Mouse (Mus musculus) neutrophil, adult 59 days (primary cell): ENCODE measurements around the gene Sptbn2. TPM values are rescaled to one million over a fixed set of nuclear protein-coding genes. Genes with fewer than 3 reads are reported as not detected.

ENCODE experiments used
- total RNA-seq, 2 experiments: library from RNA; stranded (reverse); gene quantifications; 1 replicate in 1 of 2; 2 replicates in 1 of 2; pipeline ENCODE4 v1.2.4; 2023

Gene Sptbn2
- not detected for total RNA-seq

GRCm38 (mm10) chr19:4711098-4711600, at the start of gene Sptbn2:
Gene Sptbn2, plus strand, starts transcription at chr19:4711167.

GRCm38 (mm10) chr19:4698205-4698677, 12.7 kb upstream of the Sptbn2 start, which contains the start of gene Gm960:
Gene Gm960, minus strand, starts transcription at chr19:4698668.

GRCm38 (mm10) chr19:4756193-4756911, 45.4 kb downstream of the Sptbn2 start, which contains the start of gene Rbm4b:
Gene Rbm4b, plus strand, starts transcription at chr19:4756497.

GRCm38 (mm10) chr19:4793831-4794422, 83.0 kb downstream of the Sptbn2 start, which contains the start of gene Rbm4:
Gene Rbm4, minus strand, starts transcription at chr19:4793901.

Other genes starting within 250 kb of the Sptbn2 start
- under 1 TPM in 1 of 2 experiments, not detected in 1; 0.09 TPM for gene Syt12, start 233.7 kb upstream of the Sptbn2 start, total RNA-seq
- gene 2010003K11Rik, start 212.6 kb upstream of the Sptbn2 start, total RNA-seq = not detected
- 1 to 10 TPM; 3.2 to 3.6 TPM for gene Pcx, start 200.7 kb upstream of the Sptbn2 start, total RNA-seq
- gene Lrfn4, start 95.5 kb upstream of the Sptbn2 start, total RNA-seq = under 1 TPM; 0.49 to 0.88 TPM
- 10 to 100 TPM; 12.7 to 12.8 TPM for gene Rce1, start 85.5 kb upstream of the Sptbn2 start, total RNA-seq
- gene Gm960, start 12.5 kb upstream of the Sptbn2 start, total RNA-seq = not detected
- gene Rbm4b, start 45.3 kb downstream of the Sptbn2 start, total RNA-seq = 1 to 10 TPM; 6.2 to 8.2 TPM
- gene Rbm4, start 82.7 kb downstream of the Sptbn2 start, total RNA-seq = 10 to 100 TPM; 36.7 to 43.1 TPM
- 10 to 100 TPM; 12.2 to 18.1 TPM for gene Gm21992, start 100.4 kb downstream of the Sptbn2 start, total RNA-seq
- 10 to 100 TPM; 47.6 to 49.2 TPM for gene Rbm14, start 100.5 kb downstream of the Sptbn2 start, total RNA-seq
- gene Ccs, start 128.2 kb downstream of the Sptbn2 start, total RNA-seq = 10 to 100 TPM; 12.8 to 19.1 TPM
- not detected for gene Ccdc87, start 128.2 kb downstream of the Sptbn2 start, total RNA-seq
- 1 to 10 TPM; 2.0 to 4.6 TPM for gene Ctsf, start 144.0 kb downstream of the Sptbn2 start, total RNA-seq
- gene Actn3, start 166.7 kb downstream of the Sptbn2 start, total RNA-seq = under 1 TPM; 0.16 to 0.29 TPM
- gene Zdhhc24, start 167.5 kb downstream of the Sptbn2 start, total RNA-seq = 1 to 10 TPM; 6.1 to 6.4 TPM
- gene Bbs1, start 195.5 kb downstream of the Sptbn2 start, total RNA-seq = under 1 TPM; 0.29 to 0.51 TPM
- 10 to 100 TPM; 49.1 to 52.7 TPM for gene Dpp3, start 217.1 kb downstream of the Sptbn2 start, total RNA-seq
- not detected for gene Peli3, start 232.0 kb downstream of the Sptbn2 start, total RNA-seq